Mouse (Mus musculus) megakaryocyte, adult 5-6 weeks (primary cell): ENCODE measurements around the gene Upf1. TPM values are rescaled to one million over a fixed set of nuclear protein-coding genes. Genes with fewer than 3 reads are reported as not detected.

Experiments
- total RNA-seq, 2 experiments: library from RNA; stranded (forward) in 1 of 2; stranded (reverse) in 1 of 2; fragments of 153-499, 151-499 nt in 1 of 2; fragments of 221-1000, 200-1000 nt in 1 of 2; gene quantifications; 2 replicates each; pipeline versions ENCODE4 v1.2.3 to v1.2.4; 2015 to 2017

Upf1 gene
- total RNA-seq, 2 experiments from 2014 or later = 10.9 to 24.4 TPM

Other genes starting within 250 kb of the Upf1 start
- not detected in 2 replicates for gene Ncan, start 232.4 kb downstream of the Upf1 start, total RNA-seq (2015)
- not detected in 2 replicates for gene Ncan, start 232.4 kb downstream of the Upf1 start, total RNA-seq (2017)
- 19.5 and 25.6 TPM in 2 replicates for gene Nr2c2ap, start 221.9 kb downstream of the Upf1 start, total RNA-seq (2015)
- gene Nr2c2ap, start 221.9 kb downstream of the Upf1 start, total RNA-seq (2017) = 4.7 and 7.1 TPM in 2 replicates
- gene Rfxank, start 214.1 kb downstream of the Upf1 start, total RNA-seq (2015) = 13.6 and 16.3 TPM in 2 replicates
- 12.5 and 14.5 TPM in 2 replicates for gene Rfxank, start 214.1 kb downstream of the Upf1 start, total RNA-seq (2017)
- gene Borcs8, start 213.8 kb downstream of the Upf1 start, total RNA-seq (2015) = 35.3 and 51.3 TPM in 2 replicates
- gene Borcs8, start 213.8 kb downstream of the Upf1 start, total RNA-seq (2017) = 32.2 and 35.8 TPM in 2 replicates
- 0.39 TPM in 1 of 2 replicates, not detected in the other for gene Mef2b, start 213.6 kb downstream of the Upf1 start, total RNA-seq (2015)
- not detected in 2 replicates for gene Mef2b, start 213.6 kb downstream of the Upf1 start, total RNA-seq (2017)
- gene Tmem161a, start 180.9 kb downstream of the Upf1 start, total RNA-seq (2015) = 7.4 and 7.8 TPM in 2 replicates
- 3.9 and 8.5 TPM in 2 replicates for gene Tmem161a, start 180.9 kb downstream of the Upf1 start, total RNA-seq (2017)
- 0.75 and 1.4 TPM in 2 replicates for gene Slc25a42, start 141.0 kb downstream of the Upf1 start, total RNA-seq (2015)
- gene Slc25a42, start 141.0 kb downstream of the Upf1 start, total RNA-seq (2017) = 0.29 and 0.45 TPM in 2 replicates
- gene Sugp2, start 119.1 kb downstream of the Upf1 start, total RNA-seq (2015) = 24.1 and 27.9 TPM in 2 replicates
- gene Sugp2, start 119.1 kb downstream of the Upf1 start, total RNA-seq (2017) = 19.5 and 23.1 TPM in 2 replicates
- gene Armc6, start 118.8 kb downstream of the Upf1 start, total RNA-seq (2015) = 4.4 and 4.5 TPM in 2 replicates
- gene Armc6, start 118.8 kb downstream of the Upf1 start, total RNA-seq (2017) = 2.6 and 5.6 TPM in 2 replicates
- 1.6 and 3.5 TPM in 2 replicates for gene Homer3, start 70.5 kb downstream of the Upf1 start, total RNA-seq (2015)
- gene Homer3, start 70.5 kb downstream of the Upf1 start, total RNA-seq (2017) = 2.9 and 8.0 TPM in 2 replicates
- 17.9 and 19.9 TPM in 2 replicates for gene Ddx49, start 50.8 kb downstream of the Upf1 start, total RNA-seq (2015)
- gene Ddx49, start 50.8 kb downstream of the Upf1 start, total RNA-seq (2017) = 53.6 and 81.7 TPM in 2 replicates
- 163 and 178 TPM in 2 replicates for gene Cope, start 50.8 kb downstream of the Upf1 start, total RNA-seq (2015)
- gene Cope, start 50.8 kb downstream of the Upf1 start, total RNA-seq (2017) = 89.1 and 96.1 TPM in 2 replicates
- gene Cers1, start 37.5 kb downstream of the Upf1 start, total RNA-seq (2015) = not detected in 2 replicates
- gene Cers1, start 37.5 kb downstream of the Upf1 start, total RNA-seq (2017) = not detected in 2 replicates
- not detected in 2 replicates for gene Gdf1, start 23.5 kb downstream of the Upf1 start, total RNA-seq (2015)
- not detected in 2 replicates for gene Gdf1, start 23.5 kb downstream of the Upf1 start, total RNA-seq (2017)
- gene Comp, start 20.3 kb upstream of the Upf1 start, total RNA-seq (2015) = not detected in 2 replicates
- gene Comp, start 20.3 kb upstream of the Upf1 start, total RNA-seq (2017) = 0.12 TPM in 1 of 2 replicates, not detected in the other
- 2.7 and 3.9 TPM in 2 replicates for gene Crtc1, start 86.3 kb upstream of the Upf1 start, total RNA-seq (2015)
- 2.2 TPM in 2 replicates for gene Crtc1, start 86.3 kb upstream of the Upf1 start, total RNA-seq (2017)
- gene Klhl26, start 123.7 kb upstream of the Upf1 start, total RNA-seq (2015) = 1.6 and 2.4 TPM in 2 replicates
- gene Klhl26, start 123.7 kb upstream of the Upf1 start, total RNA-seq (2017) = 3.6 and 5.4 TPM in 2 replicates
- gene Tmem59l, start 134.1 kb upstream of the Upf1 start, total RNA-seq (2015) = not detected in 2 replicates
- gene Tmem59l, start 134.1 kb upstream of the Upf1 start, total RNA-seq (2017) = not detected in 2 replicates
- gene Crlf1, start 139.9 kb upstream of the Upf1 start, total RNA-seq (2015) = not detected in 2 replicates
- not detected in 2 replicates for gene Crlf1, start 139.9 kb upstream of the Upf1 start, total RNA-seq (2017)
- gene Rex1bd, start 153.5 kb upstream of the Upf1 start, total RNA-seq (2015) = 40.4 and 47.5 TPM in 2 replicates
- gene Rex1bd, start 153.5 kb upstream of the Upf1 start, total RNA-seq (2017) = 37.3 and 43.7 TPM in 2 replicates
- 2,237 and 2,370 TPM in 2 replicates for gene Uba52, start 157.5 kb upstream of the Upf1 start, total RNA-seq (2015)
- gene Uba52, start 157.5 kb upstream of the Upf1 start, total RNA-seq (2017) = 4,162 and 4,635 TPM in 2 replicates
- 75.1 and 75.3 TPM in 2 replicates for gene Fkbp8, start 174.4 kb upstream of the Upf1 start, total RNA-seq (2015)
- gene Fkbp8, start 174.4 kb upstream of the Upf1 start, total RNA-seq (2017) = 146 and 166 TPM in 2 replicates
- gene Kxd1, start 174.7 kb upstream of the Upf1 start, total RNA-seq (2015) = 88.7 and 114 TPM in 2 replicates
- gene Kxd1, start 174.7 kb upstream of the Upf1 start, total RNA-seq (2017) = 71.4 and 80.6 TPM in 2 replicates
- 9.3 and 12.5 TPM in 2 replicates for gene Ell, start 186.2 kb upstream of the Upf1 start, total RNA-seq (2015)
- 11.1 and 11.9 TPM in 2 replicates for gene Ell, start 186.2 kb upstream of the Upf1 start, total RNA-seq (2017)
- gene Isyna1, start 241.1 kb upstream of the Upf1 start, total RNA-seq (2015) = 11.8 and 11.9 TPM in 2 replicates
- gene Isyna1, start 241.1 kb upstream of the Upf1 start, total RNA-seq (2017) = 13.9 and 15.7 TPM in 2 replicates